Mouse (Mus musculus): ENCODE results near the gene Glce. TPM values are rescaled to one million over a fixed set of nuclear protein-coding genes. Genes with fewer than 3 reads are reported as not detected.
A peak's percentile ranks its signal among the peaks of the same experiment; 100 is the strongest.

Gene Glce
- polyA plus RNA-seq, 1 experiment from 2014 or later = 26.8 TPM

DNA sequence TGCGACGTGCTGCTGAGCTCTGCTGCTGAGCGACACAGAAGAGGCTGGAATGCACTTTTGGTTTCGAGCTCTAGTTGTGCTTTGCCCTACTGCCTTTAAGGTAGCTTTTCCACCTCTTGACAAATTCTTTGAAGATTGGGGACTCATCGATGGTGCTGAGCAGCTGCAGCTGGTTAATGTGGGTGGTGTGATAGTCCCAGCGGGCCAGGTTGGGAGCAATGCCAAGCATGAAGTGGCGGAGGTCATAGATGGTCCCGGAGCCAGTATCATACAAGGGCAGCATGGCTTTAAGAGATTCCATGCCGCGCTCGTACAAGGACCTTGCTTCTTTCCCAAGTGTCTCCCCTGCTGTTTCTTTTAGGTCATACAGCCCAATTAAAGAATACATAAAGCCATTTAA is 62.5 kb downstream of the Glce start:
- WGBS = 63% methylated on average over 11 of the region's 11 CpGs
- Histone ChIP-seq H3K27ac (no peak overlapping the region), H3K9me3 (no peaks in the 10 kb centered on the region), H3K9ac (no peak overlapping the region), H3K4me1 (no peaks in the 10 kb centered on the region), H3K4me2 (no peak overlapping the region), H3K36me3 (no peaks in the 10 kb centered on the region; the same call in 1 of the 2 replicates), H3K4me3 (no peak overlapping the region), H3K27me3 (no peaks in the 10 kb centered on the region)
- no peak for ATAC-seq (ENCODE audit: insufficient number of reproducible peaks, low FRiP score, low TSS enrichment, low read depth)

GRCm38 (mm10) chr9:62057881-62058506 is 64.5 kb downstream of the Glce start:
- no peak for ATAC-seq (ENCODE audit: insufficient number of reproducible peaks, low FRiP score, low TSS enrichment, low read depth)
- no peak overlapping the region for H3K4me3 ChIP-seq
- no peaks in the 10 kb centered on the region; the same call in 1 of the 2 replicates for H3K36me3 ChIP-seq
- no peak overlapping the region for H3K27ac ChIP-seq
- no peaks in the 10 kb centered on the region for H3K27me3 ChIP-seq
- H3K9me3 ChIP-seq = no peaks in the 10 kb centered on the region
- WGBS = 79% methylated on average over 7 of the region's 7 CpGs
- H3K4me2 ChIP-seq = no peak overlapping the region
- no peaks in the 10 kb centered on the region for H3K4me1 ChIP-seq
- H3K9ac ChIP-seq = no peak overlapping the region

- no peaks in the 10 kb centered on the region for H3K27me3 ChIP-seq
- no peak for ATAC-seq (ENCODE audit: insufficient number of reproducible peaks, low FRiP score, low TSS enrichment, low read depth)
- no peak overlapping the region for H3K9ac ChIP-seq
- H3K9me3 ChIP-seq = no peaks in the 10 kb centered on the region
- H3K36me3 ChIP-seq = no peaks in the 10 kb centered on the region; the same call in 1 of the 2 replicates
- H3K4me1 ChIP-seq = no peaks in the 10 kb centered on the region
- no peak overlapping the region for H3K4me3 ChIP-seq
- no peak overlapping the region for H3K27ac ChIP-seq
- H3K4me2 ChIP-seq = no peak overlapping the region
- WGBS = 77% methylated on average over 2 of the region's 2 CpGs
Observed at GRCm38 (mm10) chr9:62056206-62056605, 66.2 kb downstream of the Glce start.

- Histone ChIP-seq H3K27me3 (no peaks in the 10 kb centered on the region), H3K36me3 (no peaks in the 10 kb centered on the region), H3K9ac (no peak overlapping the region), H3K9me3 (no peaks in the 10 kb centered on the region), H3K4me3 (no peak overlapping the region), H3K4me2 (no peak overlapping the region), H3K4me1 (no peaks in the 10 kb centered on the region), H3K27ac (no peak overlapping the region)
- ATAC-seq (ENCODE audit: insufficient number of reproducible peaks, low FRiP score, low TSS enrichment, low read depth) = no peak
- WGBS = 49% methylated on average over 4 of the region's 4 CpGs
Observed at GRCm38 (mm10) chr9:62050801-62051200, 71.7 kb downstream of the Glce start.

DNA sequence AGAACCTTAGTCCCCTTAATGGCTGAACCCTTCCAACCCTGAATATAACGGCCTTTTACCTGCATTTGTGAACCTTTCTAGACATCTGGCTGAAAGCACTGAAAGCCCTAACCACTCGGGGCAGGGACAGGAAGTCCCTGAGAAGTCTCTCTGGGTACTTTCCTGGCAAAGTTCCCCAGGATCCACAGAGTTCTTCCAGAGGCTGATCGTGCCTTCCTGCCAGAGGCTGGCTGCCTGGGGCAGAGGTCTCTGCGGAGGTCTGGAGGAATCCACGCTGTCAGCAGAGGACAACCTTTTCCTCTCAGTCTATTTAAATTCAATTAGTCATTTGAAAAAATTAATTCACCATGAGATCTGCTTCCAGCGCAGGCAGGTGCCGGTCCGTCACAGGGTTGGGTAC is 73.3 kb downstream of the Glce start:
- 66% methylated on average over 8 of the region's 8 CpGs for WGBS
- no peaks in the 10 kb centered on the region for H3K36me3 ChIP-seq
- ATAC-seq (ENCODE audit: insufficient number of reproducible peaks, low FRiP score, low TSS enrichment, low read depth) = no peak

DNA sequence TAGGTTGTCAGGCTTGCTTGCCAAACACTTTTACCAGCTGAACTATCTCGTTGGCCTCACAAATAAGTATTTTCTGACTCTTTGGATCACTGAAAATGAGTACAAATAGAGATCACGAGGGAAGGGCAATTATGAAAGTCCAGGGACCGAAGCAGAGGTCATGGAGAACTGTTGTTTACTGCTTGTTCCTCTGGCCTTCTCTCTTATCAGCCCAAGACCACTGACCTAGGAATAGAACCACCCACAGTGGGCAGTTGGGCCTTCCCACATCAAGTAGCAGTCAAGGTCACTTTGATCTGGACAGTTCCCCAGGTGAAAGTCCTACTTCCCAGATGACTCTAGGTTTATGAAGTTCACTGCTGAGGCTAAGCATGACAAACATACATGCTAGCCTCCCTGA is 80.3 kb downstream of the Glce start:
- no peak for ATAC-seq (ENCODE audit: insufficient number of reproducible peaks, low FRiP score, low TSS enrichment, low read depth)
- Histone ChIP-seq H3K4me2 (no peak overlapping the region), H3K9ac (no peak overlapping the region), H3K27ac (no peak overlapping the region), H3K27me3 (no peaks in the 10 kb centered on the region), H3K36me3 (no peaks in the 10 kb centered on the region), H3K9me3 (no peaks in the 10 kb centered on the region), H3K4me3 (no peak overlapping the region), H3K4me1 (peaks cover 3% of the 10 kb centered on the region)
- WGBS = 86% methylated on average over 3 of the region's 3 CpGs

More for the DNA sequence above, 73.3 kb downstream of the Glce start:
- H3K9me3 ChIP-seq = no peaks in the 10 kb centered on the region
- no peak overlapping the region for H3K9ac ChIP-seq
- no peak overlapping the region for H3K27ac ChIP-seq
- no peak overlapping the region for H3K4me2 ChIP-seq
- H3K4me1 ChIP-seq = no peaks in the 10 kb centered on the region
- no peaks in the 10 kb centered on the region for H3K27me3 ChIP-seq
- no peak overlapping the region for H3K4me3 ChIP-seq

DNA sequence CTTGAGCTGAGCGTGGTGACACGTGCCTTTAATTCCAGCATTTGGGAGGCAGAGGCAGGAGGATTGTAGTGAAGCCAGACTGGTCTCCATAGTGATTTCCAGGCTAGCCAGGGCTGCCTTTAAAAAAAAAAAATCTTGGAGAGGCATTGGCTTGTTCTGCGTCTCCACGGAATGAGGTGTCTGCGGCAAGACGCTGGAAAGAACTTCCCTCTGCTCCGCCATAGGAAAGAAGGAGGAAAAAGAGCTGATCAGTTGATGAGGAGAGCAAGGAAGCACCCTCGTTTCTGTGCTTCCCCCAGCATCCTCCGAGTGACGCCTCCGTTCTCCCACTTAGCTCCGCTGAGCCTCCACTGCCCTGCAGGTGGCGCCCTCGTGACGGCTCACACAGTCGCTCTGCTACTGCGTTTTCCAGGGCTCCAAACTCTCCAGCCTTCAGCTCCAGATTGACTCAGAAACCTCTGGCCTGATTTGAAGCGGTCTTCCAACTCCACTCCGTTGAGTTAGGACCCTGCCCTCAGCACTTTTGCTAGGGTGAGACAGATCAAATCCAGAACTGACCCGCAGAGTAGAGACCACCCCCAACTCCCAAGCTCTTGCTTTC is 82.3 kb downstream of the Glce start:
- Histone ChIP-seq H3K9me3 (no peaks in the 10 kb centered on the region), H3K27me3 (no peaks in the 10 kb centered on the region), H3K27ac (no peak overlapping the region), H3K36me3 (no peaks in the 10 kb centered on the region), H3K4me3 (peak overlapping the region; percentile 6; the same call in 1 of the 2 replicates), H3K9ac (no peak overlapping the region), H3K4me1 (peaks cover 3% of the 10 kb centered on the region), H3K4me2 (peak overlapping the region; percentile 22; the same call in 1 of the 2 replicates)
- no peak for ATAC-seq (ENCODE audit: insufficient number of reproducible peaks, low FRiP score, low TSS enrichment, low read depth)
- WGBS = 6% methylated on average over 20 of the region's 20 CpGs

DNA sequence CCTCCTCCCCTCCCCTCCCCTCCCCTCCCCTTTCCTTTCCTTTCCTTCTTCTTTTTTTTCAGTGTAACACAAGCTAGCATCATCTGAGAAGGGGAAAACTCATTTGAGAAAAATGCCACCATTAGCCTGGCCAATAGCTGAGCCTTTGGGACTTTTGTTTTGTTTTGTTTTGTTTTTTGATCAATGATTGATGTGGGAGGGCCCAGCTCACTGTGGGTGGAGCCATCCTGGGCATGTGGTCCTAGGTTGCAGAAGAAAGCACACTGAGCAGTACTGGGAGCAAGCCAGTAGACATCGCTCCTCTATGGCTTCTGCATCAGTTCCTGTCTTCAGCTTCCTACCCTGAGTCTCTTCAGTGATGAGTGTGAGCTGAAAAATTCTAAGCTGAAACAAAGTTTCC is 86.6 kb downstream of the Glce start:
- 85% methylated on average over 1 of the region's 1 CpGs for WGBS
- Histone ChIP-seq H3K9ac (no peak overlapping the region), H3K36me3 (no peaks in the 10 kb centered on the region), H3K4me3 (no peak overlapping the region), H3K4me1 (peaks cover 3% of the 10 kb centered on the region), H3K9me3 (no peaks in the 10 kb centered on the region), H3K27me3 (no peaks in the 10 kb centered on the region), H3K27ac (no peak overlapping the region), H3K4me2 (no peak overlapping the region)
- no peak for ATAC-seq (ENCODE audit: insufficient number of reproducible peaks, low FRiP score, low TSS enrichment, low read depth)

DNA sequence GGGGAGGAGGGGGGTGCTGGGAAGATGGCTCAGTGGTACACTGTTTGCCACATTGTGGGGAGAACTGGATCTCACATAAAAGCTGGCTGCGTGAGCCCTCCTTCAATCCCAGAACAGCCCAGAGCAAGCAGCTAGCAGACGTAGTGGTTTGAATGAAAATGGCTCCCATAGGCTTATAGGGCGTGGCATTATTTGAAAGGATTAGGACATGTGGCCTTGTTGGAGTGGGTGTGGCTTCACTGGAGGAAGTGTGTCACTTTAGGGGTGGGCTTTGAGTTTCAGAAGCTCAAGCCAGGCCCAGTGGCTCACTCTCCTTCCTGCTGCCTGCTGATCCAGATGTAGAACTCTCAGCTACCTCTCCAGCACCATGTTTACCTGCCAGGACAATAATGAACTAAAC is 90.2 kb downstream of the Glce start:
- Histone ChIP-seq H3K4me1 (no peaks in the 10 kb centered on the region), H3K4me2 (no peak overlapping the region), H3K9ac (no peak overlapping the region), H3K27me3 (peaks cover 3% of the 10 kb centered on the region), H3K36me3 (no peaks in the 10 kb centered on the region), H3K4me3 (no peak overlapping the region), H3K9me3 (no peaks in the 10 kb centered on the region), H3K27ac (no peak overlapping the region)
- ATAC-seq (ENCODE audit: insufficient number of reproducible peaks, low FRiP score, low TSS enrichment, low read depth) = no peak
- 87% methylated on average over 3 of the region's 3 CpGs for WGBS

- H3K27me3 ChIP-seq = peaks cover 31% of the 10 kb centered on the region
- H3K27ac ChIP-seq = no peak overlapping the region
- no peaks in the 10 kb centered on the region for H3K9me3 ChIP-seq
- H3K4me1 ChIP-seq = peaks cover 9% of the 10 kb centered on the region
- no peak overlapping the region for H3K9ac ChIP-seq
- no peaks in the 10 kb centered on the region for H3K36me3 ChIP-seq
- H3K4me2 ChIP-seq = no peak overlapping the region
- no peak for ATAC-seq (ENCODE audit: insufficient number of reproducible peaks, low FRiP score, low TSS enrichment, low read depth)
- 38% methylated on average over 3 of the region's 3 CpGs for WGBS
- H3K4me3 ChIP-seq = no peak overlapping the region
Observed at GRCm38 (mm10) chr9:62028072-62028471, 94.4 kb downstream of the Glce start.

GRCm38 (mm10) chr9:62026600-62026999 is 95.9 kb downstream of the Glce start, which contains the start of gene Paqr5:
TSS of gene Paqr5 (minus strand) at chr9:62026856.
- no peaks in the 10 kb centered on the region for H3K36me3 ChIP-seq
- WGBS = under 1% methylated on average over 31 of the region's 32 CpGs
- H3K9me3 ChIP-seq = no peaks in the 10 kb centered on the region
- peak within 1 kb of the TSS; percentile 91 for H3K4me2 ChIP-seq
- H3K4me3 ChIP-seq = peak within 1 kb of the TSS; percentile 44
- H3K27ac ChIP-seq = no peak within 1 kb of the TSS
- H3K9ac ChIP-seq = peak within 1 kb of the TSS; percentile 28; the same call in 1 of the 2 replicates
- ATAC-seq (ENCODE audit: insufficient number of reproducible peaks, low FRiP score, low TSS enrichment, low read depth) = 0 out of 2 replicates have a peak, but pooled peaks have one; percentile 37
- H3K4me1 ChIP-seq = peaks cover 9% of the 10 kb centered on the region
- H3K27me3 ChIP-seq = peaks cover 31% of the 10 kb centered on the region

GRCm38 (mm10) chr9:62025056-62025455 is 97.4 kb downstream of the Glce start:
- H3K9me3 ChIP-seq = no peaks in the 10 kb centered on the region
- no peak overlapping the region for H3K4me2 ChIP-seq
- ATAC-seq (ENCODE audit: insufficient number of reproducible peaks, low FRiP score, low TSS enrichment, low read depth) = no peak
- no peak overlapping the region for H3K4me3 ChIP-seq
- no peak overlapping the region for H3K27ac ChIP-seq
- H3K9ac ChIP-seq = no peak overlapping the region
- H3K36me3 ChIP-seq = no peaks in the 10 kb centered on the region
- H3K4me1 ChIP-seq = peaks cover 9% of the 10 kb centered on the region
- peaks cover 31% of the 10 kb centered on the region for H3K27me3 ChIP-seq
- WGBS = 46% methylated on average over 5 of the region's 5 CpGs
